Mouse (Mus musculus) hindbrain, embryonic 15.5 days (tissue): ENCODE data around the gene Alkbh4. TPM values are rescaled to one million over a fixed set of nuclear protein-coding genes. Genes with fewer than 3 reads are reported as not detected.

ENCODE experiments used
- microRNA-seq: library from miRNA; unstranded; fragments of <30 nt; microRNA quantifications from one replicate; pipeline ENCODE4, GENCODE M21; 2016
- polyA plus RNA-seq: library from polyadenylated mRNA; unstranded; fragments of >200 nt; fragmentation: Nextera tagmentation; extraction: Ambion mirVana; gene quantifications from 2 replicates; pipeline ENCODE4 v1.2.1, GENCODE M21; 2015

Gene Alkbh4
- polyA plus RNA-seq, 1 experiment from 2014 or later: 22.0 TPM

Small RNA genes lying within 50 kb of the gene (microRNA-seq; reads per million reads assigned to microRNA genes)
- gene Mir7035: 2.2 reads per million, percentile 3 among the genes with 10 or more reads in this experiment

Other genes starting within 250 kb of the Alkbh4 start
- gene Hspb1, start 248.2 kb upstream of the Alkbh4 start, polyA plus RNA-seq: 14.8 and 16.6 TPM in 2 replicates
- gene Ywhag, start 201.5 kb upstream of the Alkbh4 start, polyA plus RNA-seq: 817 and 859 TPM in 2 replicates
- gene Ssc4d, start 161.6 kb upstream of the Alkbh4 start, polyA plus RNA-seq: 1.9 and 2.6 TPM in 2 replicates
- gene Zp3, start 156.0 kb upstream of the Alkbh4 start, polyA plus RNA-seq: 0.21 and 0.37 TPM in 2 replicates
- 25.6 and 26.3 TPM in 2 replicates for gene Dtx2, start 141.3 kb upstream of the Alkbh4 start, polyA plus RNA-seq
- not detected in 2 replicates for gene Upk3b, start 97.7 kb upstream of the Alkbh4 start, polyA plus RNA-seq
- 0.22 and 0.43 TPM in 2 replicates for gene Upk3bl, start 81.7 kb upstream of the Alkbh4 start, polyA plus RNA-seq
- 21.5 and 23.0 TPM in 2 replicates for gene Rasa4, start 52.2 kb upstream of the Alkbh4 start, polyA plus RNA-seq
- gene Polr2j, start 19.5 kb upstream of the Alkbh4 start, polyA plus RNA-seq: 206 and 213 TPM in 2 replicates
- 24.6 and 25.9 TPM in 2 replicates for gene Lrwd1, start 72 bp upstream of the Alkbh4 start, polyA plus RNA-seq
- 40.9 and 47.9 TPM in 2 replicates for gene Orai2, start 34.6 kb downstream of the Alkbh4 start, polyA plus RNA-seq
- 60.6 and 61.2 TPM in 2 replicates for gene Prkrip1, start 62.8 kb downstream of the Alkbh4 start, polyA plus RNA-seq
- 23.3 and 27.1 TPM in 2 replicates for gene Sh2b2, start 110.4 kb downstream of the Alkbh4 start, polyA plus RNA-seq